Mouse (Mus musculus) G1E-ER4 (cell line): ENCODE results near the gene Pgm1. TPM values are rescaled to one million over a fixed set of nuclear protein-coding genes. Genes with fewer than 3 reads are reported as not detected.

Source experiments
- GATA1 ChIP-seq: IDR thresholded peaks from one replicate; pipeline ENCODE4 v1.8.0; 2012; ENCODE audit warnings: low read length, inconsistent platforms
- polyA plus RNA-seq: library from polyadenylated mRNA; stranded (reverse); fragments of >175 nt; gene quantifications from 2 replicates; pipeline ENCODE4 v1.2.3, GENCODE M21; 2012

Pgm1 gene
- polyA plus RNA-seq, 1 experiment: 39.9 TPM

DNA sequence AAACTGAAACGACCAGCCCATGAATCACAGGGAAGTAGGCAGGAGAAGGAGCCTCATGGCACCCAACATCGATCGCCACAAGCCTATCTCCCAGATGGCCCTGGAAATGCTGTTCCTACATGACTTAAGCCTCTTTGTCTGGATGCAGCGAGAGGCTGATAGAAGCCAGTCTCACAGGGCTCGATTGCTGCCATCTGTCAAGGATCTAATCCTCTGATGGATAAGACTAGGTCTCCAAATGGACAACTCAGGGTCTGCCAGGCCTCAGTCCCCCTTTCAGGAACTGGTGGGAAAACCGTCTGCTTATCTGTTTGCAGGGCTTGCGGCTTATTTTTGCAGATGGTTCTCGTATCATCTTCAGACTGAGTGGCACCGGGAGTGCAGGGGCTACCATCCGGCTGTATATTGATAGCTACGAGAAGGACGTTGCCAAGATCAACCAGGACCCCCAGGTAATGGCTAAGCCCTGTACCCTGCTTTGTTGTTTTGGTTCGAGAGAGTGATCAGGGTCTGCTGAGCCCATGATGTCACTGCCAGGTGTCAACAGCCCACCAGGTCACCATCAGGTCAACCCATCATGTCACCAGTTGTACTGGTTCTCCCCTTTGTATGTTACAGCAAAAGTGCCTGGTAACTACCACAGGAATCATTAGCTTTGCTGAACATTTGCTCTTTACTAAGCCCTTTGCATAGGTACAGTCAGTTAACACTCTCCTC, 54.6 kb downstream of the Pgm1 start:
- no peak for TF ChIP-seq GATA1

- TF ChIP-seq GATA1: no peak
Measured at GRCm38 (mm10) chr4:99984369-99984752, 55.1 kb downstream of the Pgm1 start.

DNA sequence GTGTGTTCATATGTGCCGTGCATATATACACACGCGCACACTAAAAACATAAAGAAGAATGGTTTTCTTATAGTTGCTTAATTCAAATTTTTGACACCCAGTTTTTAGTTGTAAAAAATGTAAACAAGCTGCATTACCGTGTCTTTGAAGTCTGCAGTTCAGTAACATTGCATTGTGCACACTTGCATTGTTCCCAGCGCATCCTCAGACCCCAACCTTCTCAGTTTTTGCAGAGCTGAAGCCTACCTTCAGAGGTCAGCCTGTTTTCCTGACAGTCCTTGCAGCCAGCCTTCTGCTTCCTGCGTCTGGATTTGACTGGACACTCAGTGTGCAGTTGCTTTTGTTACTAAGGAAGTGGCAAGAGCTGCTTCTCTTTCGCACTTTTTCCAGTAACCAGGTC, 55.9 kb downstream of the Pgm1 start:
- TF ChIP-seq GATA1: no peak

GRCm38 (mm10) chr4:99985631-99986030, 56.4 kb downstream of the Pgm1 start:
- TF ChIP-seq GATA1: no peak

DNA sequence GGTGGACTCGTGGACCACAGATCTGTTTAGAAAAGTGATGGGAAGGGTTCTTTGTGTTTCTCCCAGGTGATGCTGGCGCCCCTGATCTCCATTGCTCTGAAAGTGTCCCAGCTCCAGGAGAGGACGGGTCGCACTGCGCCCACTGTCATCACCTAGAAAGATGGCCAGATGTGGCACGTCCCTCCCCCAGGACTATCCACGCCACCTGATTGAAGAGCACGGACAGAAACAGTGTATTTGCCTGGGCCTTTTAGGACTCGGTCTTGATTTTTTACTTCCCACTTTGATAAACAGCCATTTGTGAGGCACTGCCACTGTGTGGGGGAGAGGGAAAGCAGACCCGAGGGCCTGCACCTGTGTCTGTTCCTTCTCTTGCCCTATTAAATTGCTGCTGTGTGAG, 57.4 kb downstream of the Pgm1 start:
- no peak for TF ChIP-seq GATA1

DNA sequence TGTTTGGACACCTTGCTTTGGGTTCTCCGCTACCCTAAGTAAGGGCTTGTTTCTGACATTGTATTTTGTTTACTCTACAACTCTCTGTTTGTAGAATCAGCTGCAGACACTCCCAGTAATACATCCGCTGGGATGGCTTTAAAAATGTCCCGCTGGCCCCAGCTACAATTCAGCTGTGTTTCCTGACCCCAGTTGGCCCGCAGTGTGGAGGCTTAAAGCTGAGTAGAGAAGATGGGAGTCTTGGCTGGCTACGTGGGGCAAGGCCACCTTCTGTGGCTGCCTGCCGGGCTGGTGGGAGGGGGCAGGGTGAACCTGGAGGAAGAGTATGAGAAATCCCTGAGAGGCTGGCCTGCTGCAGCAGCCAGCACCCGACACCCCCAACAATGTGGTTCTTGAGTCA, 59.6 kb downstream of the Pgm1 start:
- no peak for TF ChIP-seq GATA1

DNA sequence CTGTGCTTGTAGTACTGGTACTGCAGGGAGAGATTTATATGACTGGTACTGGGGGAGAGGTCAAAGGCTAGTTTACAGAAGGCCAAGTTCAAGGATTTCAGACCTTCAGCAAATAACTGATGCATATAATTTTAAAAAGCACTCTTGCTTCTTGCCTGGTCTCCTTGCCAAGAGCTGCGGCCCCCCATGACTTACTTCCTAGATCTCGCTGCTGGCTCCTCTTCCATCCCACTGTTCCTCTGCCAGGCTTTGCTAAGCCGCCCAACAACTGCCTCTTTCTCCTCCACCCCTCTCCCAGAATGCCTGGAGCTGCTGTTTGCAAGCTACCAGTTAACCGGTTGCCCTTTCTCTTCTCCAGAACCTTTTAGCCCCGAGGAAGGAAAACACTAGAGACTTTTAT, 71.8 kb downstream of the Pgm1 start:
- no peak for TF ChIP-seq GATA1

GRCm38 (mm10) chr4:100001806-100002205, 72.6 kb downstream of the Pgm1 start:
- no peak for TF ChIP-seq GATA1

- no peak for TF ChIP-seq GATA1
Measured at GRCm38 (mm10) chr4:100007721-100008120, 78.5 kb downstream of the Pgm1 start.

DNA sequence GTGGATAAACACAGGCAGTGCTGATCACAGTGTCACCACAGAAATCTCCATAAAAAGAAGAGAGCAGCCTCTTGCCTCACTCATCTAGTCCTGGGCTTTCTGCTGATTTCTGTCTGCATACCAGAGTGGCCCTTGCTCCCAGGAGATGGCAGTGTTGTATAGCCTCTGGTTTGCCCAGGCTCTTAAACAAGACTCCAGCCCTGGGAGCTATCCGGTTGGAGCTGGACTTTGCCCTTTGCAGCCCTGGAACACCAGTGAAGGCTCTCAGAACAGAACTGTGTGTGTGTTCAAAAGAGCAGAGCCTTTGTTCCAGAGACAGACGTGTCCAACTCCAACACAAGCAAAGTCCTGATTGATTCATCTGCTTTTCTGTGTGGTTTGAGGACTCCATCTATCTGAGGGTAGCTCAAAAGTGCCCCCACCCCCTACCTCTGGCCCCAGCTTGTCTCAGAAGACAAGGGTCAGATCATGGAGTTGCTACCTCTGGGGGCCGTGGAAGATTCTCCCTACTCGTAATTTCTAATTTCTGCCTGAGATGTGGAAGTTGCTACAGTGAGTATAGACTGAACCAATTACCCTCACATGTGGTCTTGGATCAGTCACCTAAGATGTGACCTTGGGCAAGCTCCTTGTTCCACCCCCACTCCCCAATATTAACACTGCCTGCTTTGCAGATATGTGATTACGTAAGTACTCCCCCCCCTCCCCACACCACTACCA, 79.3 kb downstream of the Pgm1 start:
- no peak for TF ChIP-seq GATA1

DNA sequence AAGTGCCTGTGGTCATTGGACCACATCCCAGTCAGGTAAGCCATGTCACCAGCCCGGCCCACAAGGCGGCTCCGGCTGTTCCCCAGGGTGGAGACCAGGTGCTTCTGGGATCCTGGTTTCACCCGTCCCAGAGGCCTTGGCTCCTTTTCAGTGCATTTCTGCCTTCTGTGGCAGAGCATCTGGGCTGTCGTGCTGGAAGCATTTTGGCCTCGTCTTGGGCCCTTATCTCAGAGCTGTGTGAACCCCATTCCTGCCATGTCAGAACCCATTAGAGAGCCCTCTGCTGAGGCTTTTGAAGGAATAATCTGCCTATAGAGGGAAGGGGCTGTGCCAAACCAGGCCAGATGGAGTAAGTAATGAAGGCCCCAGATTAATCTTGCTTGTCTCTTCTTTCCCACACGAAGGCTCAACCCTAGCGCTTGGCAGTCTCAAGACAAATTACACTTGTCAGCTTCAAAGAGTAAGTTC, 80.0 kb downstream of the Pgm1 start:
- TF ChIP-seq GATA1: no peak

GRCm38 (mm10) chr4:100010916-100011315, 81.7 kb downstream of the Pgm1 start:
- TF ChIP-seq GATA1: no peak

DNA sequence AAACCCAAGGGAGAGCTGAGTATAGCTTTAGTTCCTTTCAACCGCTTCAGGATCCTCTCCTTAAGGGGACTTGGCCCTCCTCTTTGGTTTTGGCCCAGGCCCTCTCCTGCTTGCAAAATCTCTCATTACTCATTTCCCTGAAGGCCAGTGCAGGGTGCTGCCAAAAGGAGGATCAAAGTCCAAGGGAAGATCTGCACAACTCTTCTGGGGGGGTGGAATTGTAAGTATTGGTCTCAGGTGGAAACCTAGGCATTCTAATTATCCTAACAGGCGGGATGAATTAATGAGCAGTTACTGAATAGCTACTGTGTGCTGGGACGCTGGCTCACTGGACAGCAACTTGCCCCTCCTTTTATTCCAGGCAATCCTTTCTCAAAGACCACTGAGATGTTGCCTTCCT, 82.3 kb downstream of the Pgm1 start:
- TF ChIP-seq GATA1: no peak

DNA sequence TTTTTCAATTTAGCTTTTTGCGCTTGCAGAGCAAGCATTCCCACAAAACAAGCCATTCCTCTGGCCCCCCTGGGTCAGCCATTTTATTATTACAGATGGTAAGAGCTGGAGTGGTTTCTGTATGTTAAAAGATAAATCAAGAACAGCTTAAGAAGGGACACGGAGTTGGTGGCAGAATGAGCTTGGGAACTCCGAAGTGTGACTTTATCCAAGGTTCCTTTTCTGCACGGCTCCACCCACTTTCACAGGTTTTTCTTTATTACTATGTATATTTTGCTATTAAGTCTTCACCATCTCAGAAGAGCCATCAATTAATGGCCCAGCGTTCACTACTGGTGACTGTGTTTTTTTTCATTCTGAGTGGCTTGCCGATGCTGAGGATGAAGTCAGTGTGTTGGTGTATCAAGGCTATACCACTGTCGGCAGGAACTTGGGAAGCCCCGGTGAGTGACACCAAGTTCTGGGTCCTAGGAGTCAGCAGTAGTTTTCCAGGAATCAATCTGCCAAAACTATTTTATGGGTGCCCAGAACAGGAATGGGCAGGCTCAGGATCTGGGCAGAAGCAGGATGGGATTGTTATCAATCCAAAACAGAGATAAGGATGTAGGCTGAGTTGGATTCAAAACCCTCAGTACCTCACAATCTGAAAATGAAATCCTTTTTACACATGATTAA, 83.3 kb downstream of the Pgm1 start:
- TF ChIP-seq GATA1: no peak

DNA sequence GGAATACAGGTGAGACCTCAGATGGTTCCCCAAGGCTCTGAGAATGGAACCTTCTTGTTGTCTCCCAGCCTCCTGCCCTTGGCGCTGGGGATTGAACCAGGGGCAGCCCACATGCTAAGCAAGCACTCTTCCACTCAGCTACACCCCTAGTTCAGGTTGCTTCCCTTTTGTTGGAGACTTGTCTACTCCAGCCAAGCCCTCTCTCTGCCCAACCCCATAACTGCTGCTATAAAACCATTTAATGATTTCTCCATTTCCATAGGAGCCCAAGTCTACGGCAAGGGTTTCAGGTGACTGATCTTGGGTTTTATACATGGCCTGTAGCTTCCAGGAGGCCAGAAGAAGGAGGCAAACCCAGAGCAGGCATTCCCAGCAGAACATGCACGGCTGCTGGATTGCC, 98.6 kb downstream of the Pgm1 start:
- no peak for TF ChIP-seq GATA1

DNA sequence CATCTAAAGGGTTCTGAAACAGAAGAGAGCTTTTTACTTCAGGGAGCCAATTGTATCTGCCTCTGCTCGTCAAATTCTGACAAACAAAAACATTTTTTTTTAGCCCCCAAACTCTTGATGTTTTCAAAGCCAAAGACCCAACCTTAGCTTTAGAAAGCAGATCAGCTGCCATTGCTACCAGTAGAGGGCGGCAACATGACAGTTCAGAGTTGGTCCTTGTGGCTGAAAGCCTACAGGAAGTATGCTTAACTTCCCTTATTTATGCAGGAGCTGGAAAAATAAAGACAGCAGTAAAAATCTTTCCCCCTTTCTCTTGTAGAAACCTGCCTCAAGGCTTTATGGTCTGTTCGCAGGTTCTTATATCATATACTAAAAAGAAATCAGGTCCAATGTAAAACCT, 99.4 kb downstream of the Pgm1 start:
- no peak for TF ChIP-seq GATA1

GRCm38 (mm10) chr4:100031270-100031669, 102.1 kb downstream of the Pgm1 start:
- no peak for TF ChIP-seq GATA1

DNA sequence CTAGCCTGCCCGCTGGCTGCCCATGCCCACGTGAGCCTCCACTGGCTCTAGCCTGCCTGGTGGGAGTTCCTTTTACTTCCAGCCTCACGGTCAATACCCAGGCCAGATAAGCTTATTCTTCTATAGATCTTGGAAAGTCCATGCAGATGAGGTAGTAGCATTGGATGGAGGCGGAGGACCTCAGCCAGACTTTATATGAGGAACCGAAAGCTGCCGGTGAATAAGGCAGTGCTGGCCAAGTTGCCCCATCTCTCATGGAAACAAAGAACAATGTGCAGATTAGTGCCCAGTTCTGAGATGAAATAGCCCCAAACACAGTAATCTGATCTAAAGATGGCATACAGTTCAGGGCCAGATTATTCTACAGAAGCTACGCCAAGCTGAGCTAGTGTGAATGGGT, 103.4 kb downstream of the Pgm1 start:
- no peak for TF ChIP-seq GATA1
